Mouse (Mus musculus) bone marrow macrophage, adult 2 months (primary cell): ENCODE data around the gene Mettl7a1. TPM values are rescaled to one million over a fixed set of nuclear protein-coding genes. Genes with fewer than 3 reads are reported as not detected.
"Not testable (repeated sequence)": the region's sequence is repeated elsewhere in the genome, so short reads cannot be mapped to it uniquely, and the experiment has no call there.

Source experiments
- H3K27ac ChIP-seq: 2 replicates; pipeline ENCODE4 v1.5.1; 2012; ENCODE audit warnings: low read depth, low read length; ENCODE audit not compliant: insufficient read depth
- H3K4me1 ChIP-seq: 2 replicates; pipeline ENCODE4 v1.6.1; 2012; ENCODE audit warnings: low read length; ENCODE audit not compliant: control insufficient read depth, insufficient read depth
- H3K4me3 ChIP-seq: 2 replicates; pipeline ENCODE4 v1.5.1; 2012; ENCODE audit warnings: mild to moderate bottlenecking, low read length, moderate library complexity; ENCODE audit not compliant: insufficient read depth
- CTCF ChIP-seq: IDR thresholded peaks from 2 replicates; pipeline ENCODE4 v1.5.1; 2012; ENCODE audit warnings: low read depth, mild to moderate bottlenecking, low read length, moderate library complexity
- POLR2A ChIP-seq: IDR thresholded peaks from 2 replicates; pipeline ENCODE4 v1.6.1; 2012; ENCODE audit warnings: mild to moderate bottlenecking, low read depth, low read length, borderline replicate concordance
- polyA plus RNA-seq: library from polyadenylated mRNA; stranded (reverse); fragments of >200 nt; gene quantifications from 2 replicates; pipeline ENCODE4 v1.2.4, GENCODE M21; 2012; ENCODE audit not compliant: missing spikeins, insufficient read depth, insufficient read length

Mettl7a1 gene
- polyA plus RNA-seq, 1 experiment: 46.4 TPM

DNA sequence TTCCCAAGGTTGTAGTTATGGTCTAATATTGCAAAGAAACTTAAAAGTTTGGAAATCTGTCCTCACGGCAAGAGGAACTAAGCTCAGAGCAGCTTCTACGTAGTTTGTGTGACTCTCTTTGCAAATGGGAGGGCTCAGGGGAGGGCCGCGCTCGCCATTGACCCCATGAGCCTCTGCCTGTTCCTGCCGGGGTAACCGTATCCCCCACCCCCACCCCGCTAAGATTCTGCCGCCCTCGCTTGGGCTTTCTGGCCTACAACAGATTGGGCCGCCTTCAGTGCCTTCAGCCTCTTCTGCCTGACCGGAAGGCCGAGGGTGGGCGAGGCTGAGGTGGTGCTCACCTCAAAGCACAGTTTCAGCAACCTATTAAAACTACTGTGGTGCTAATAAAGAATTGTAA lies 32.5 kb upstream of the Mettl7a1 start:
- TF ChIP-seq CTCF: no peak
- TF ChIP-seq POLR2A: no peak
- Histone ChIP-seq H3K4me3 (no peak overlapping the region), H3K27ac (no peak overlapping the region), H3K4me1 (no peaks in the 10 kb centered on the region)

GRCm38 (mm10) chr15:100273791-100274308 lies 30.1 kb upstream of the Mettl7a1 start:
- not testable (repeated sequence) for H3K4me1 ChIP-seq, H3K27ac ChIP-seq

DNA sequence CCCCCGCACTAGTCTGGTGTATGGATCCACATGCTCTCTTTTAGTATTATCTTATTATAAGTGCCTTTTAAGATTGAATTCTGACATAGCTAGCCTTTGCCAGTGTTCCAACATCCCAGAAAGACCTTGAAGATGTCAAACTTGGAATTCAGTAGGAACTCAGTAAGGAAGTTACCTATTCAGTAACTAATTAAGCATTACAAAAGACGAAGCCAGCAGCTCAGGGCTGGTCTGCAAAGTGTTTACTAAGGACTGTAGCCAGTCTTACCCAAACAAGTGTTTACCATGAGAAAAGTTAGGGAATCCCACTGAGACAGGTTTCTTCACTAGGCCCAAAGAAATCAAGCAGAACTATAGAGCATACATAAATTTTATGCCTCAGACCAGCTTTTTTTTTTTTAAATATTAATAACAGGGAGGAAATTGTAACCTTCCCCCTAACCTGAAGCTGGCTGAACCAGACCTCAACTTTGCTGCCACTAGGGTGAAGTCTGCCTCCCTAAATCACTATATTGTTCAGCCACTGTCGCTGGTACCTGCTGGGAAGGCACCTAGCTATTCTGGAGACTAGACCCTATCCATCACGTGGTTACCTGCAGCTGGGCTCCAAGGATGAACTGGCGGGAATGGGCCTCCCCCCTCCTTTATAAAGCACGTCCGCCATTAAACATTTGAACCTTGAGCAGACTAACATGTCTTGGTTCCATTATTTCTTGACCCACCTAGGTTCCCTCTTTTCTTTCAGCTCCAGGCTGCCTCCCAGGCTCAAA lies 29.0 kb upstream of the Mettl7a1 start:
- Histone ChIP-seq H3K4me3 (no peak overlapping the region), H3K27ac (no peak overlapping the region), H3K4me1 (no peaks in the 10 kb centered on the region)
- no peak for TF ChIP-seq CTCF
- TF ChIP-seq POLR2A: no peak

More at GRCm38 (mm10) chr15:100273791-100274308, 30.1 kb upstream of the Mettl7a1 start:
- H3K4me3 ChIP-seq: not testable (repeated sequence)

DNA sequence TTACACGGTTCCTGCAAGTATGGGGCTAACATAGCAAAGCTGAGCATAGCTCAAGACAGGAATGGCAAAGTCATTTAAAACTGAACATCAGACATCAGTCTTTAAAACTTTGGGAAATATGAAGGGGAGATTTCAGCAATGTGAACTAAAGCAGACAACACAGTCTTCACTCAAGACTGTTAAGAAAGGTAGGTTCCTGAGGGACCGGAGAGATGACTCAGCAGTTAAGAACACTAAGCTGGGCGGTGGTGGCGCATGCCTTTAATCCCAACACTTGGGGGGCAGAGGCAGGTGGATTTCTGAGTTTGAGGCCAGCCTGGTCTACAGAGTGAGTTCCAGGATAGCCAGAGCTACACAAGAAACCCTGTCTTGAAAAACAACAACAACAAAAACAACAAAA lies 27.5 kb upstream of the Mettl7a1 start:
- TF ChIP-seq POLR2A (no peak), CTCF (no peak)
- no peak overlapping the region for H3K27ac ChIP-seq
- H3K4me3 ChIP-seq: no peak overlapping the region
- no peaks in the 10 kb centered on the region for H3K4me1 ChIP-seq

- TF ChIP-seq CTCF (no peak), POLR2A (no peak)
- H3K4me1 ChIP-seq: no peaks in the 10 kb centered on the region
- H3K27ac ChIP-seq: no peak overlapping the region
- H3K4me3 ChIP-seq: no peak overlapping the region
Observed at GRCm38 (mm10) chr15:100277586-100277985, 26.4 kb upstream of the Mettl7a1 start.

- H3K4me3 ChIP-seq: no peak within 1 kb of the TSS
- H3K4me1 ChIP-seq: no peaks in the 10 kb centered on the region
- H3K27ac ChIP-seq: no peak within 1 kb of the TSS
- TF ChIP-seq CTCF (no peak), POLR2A (no peak)
Observed at GRCm38 (mm10) chr15:100280626-100281025, 23.3 kb upstream of the Mettl7a1 start, which contains the start of gene Tmprss12. Gene Tmprss12 (plus strand): TSS chr15:100280837.

DNA sequence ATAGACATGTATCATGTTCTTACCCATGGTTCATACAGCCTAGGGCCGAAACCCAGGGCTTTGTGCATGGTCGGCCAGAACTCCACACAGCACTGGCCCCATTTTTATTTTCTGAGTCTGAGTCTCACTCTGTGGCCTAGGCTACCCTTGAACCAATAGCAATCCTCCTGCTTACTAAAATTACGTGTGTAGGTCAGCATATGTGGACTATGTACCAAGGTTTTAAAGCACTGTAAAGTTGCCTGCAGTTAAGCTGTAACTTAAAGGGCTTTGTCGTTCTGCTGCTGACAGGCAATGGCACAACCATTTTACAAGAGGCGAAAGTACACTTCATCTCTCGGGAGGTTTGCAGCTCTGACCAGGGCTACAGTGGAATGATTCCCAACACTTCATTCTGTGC lies 15.0 kb upstream of the Mettl7a1 start:
- no peaks in the 10 kb centered on the region for H3K4me1 ChIP-seq
- H3K4me3 ChIP-seq: no peak overlapping the region
- no peak overlapping the region for H3K27ac ChIP-seq

DNA sequence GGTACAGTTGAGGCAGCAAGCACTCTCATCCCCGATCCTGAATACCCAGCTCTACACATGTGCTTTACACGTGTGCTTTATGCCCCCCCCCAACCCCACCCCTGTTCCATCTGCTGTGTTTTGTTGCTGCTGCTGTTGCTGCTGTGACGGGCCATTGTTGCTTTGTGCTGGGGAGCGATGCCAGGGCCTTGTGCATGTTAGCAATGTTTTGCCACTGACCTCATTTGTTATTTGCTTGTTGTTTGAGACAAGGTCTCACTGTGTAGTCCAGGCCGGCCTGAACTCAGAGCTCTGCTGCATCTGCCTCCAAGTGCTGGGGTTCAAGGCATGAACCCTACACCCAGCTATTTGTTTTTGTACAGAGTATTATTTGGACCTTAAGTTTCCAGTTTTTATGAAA lies 13.1 kb upstream of the Mettl7a1 start:
- TF ChIP-seq CTCF (no peak), POLR2A (no peak)
- Histone ChIP-seq H3K27ac (no peak overlapping the region), H3K4me3 (no peak overlapping the region), H3K4me1 (no peaks in the 10 kb centered on the region)

More for the DNA sequence above, 15.0 kb upstream of the Mettl7a1 start:
- TF ChIP-seq CTCF: no peak
- TF ChIP-seq POLR2A: no peak

- H3K4me3 ChIP-seq: no peak overlapping the region
- H3K4me1 ChIP-seq: no peaks in the 10 kb centered on the region
- H3K27ac ChIP-seq: no peak overlapping the region
- TF ChIP-seq CTCF (no peak), POLR2A (no peak)
Observed at GRCm38 (mm10) chr15:100292326-100292725, 11.6 kb upstream of the Mettl7a1 start.

GRCm38 (mm10) chr15:100297856-100298255 lies 6.1 kb upstream of the Mettl7a1 start:
- TF ChIP-seq POLR2A: no peak
- TF ChIP-seq CTCF: no peak

GRCm38 (mm10) chr15:100300499-100300898 lies 3.4 kb upstream of the Mettl7a1 start:
- TF ChIP-seq POLR2A (no peak), CTCF (no peak)
- peaks cover 7% of the 10 kb centered on the region for H3K4me1 ChIP-seq
- no peak overlapping the region for H3K27ac ChIP-seq
- no peak overlapping the region for H3K4me3 ChIP-seq

More at GRCm38 (mm10) chr15:100297856-100298255, 6.1 kb upstream of the Mettl7a1 start:
- Histone ChIP-seq H3K27ac (no peak overlapping the region), H3K4me3 (no peak overlapping the region), H3K4me1 (peaks cover 6% of the 10 kb centered on the region)
